In genomic region chr19:26612995-26613394, GRCm38 (mm10) we compare ENCODE assay signal across 12 mouse cellular contexts. TPM values are rescaled to one million over a fixed set of nuclear protein-coding genes. Genes with fewer than 3 reads are reported as not detected.
DNase-seq lines count a peak whose midpoint lies in the region; ATAC-seq and TF ChIP-seq lines count a peak whose summit lies in the region.
"Had no signal": no experiment of that assay in that cellular context is flagged by ENCODE, and none has a peak within 500 bp of the region (broad histone marks: within the 10 kb centered on the region; RNA-seq: fewer than 3 reads in every experiment).

No protein-coding gene starts in this region.

- H3K36me3 ChIP-seq in liver, embryonic 15.5 days (replicated peaks) = no peaks in the 10 kb centered on the region
- H3K36me3 ChIP-seq in hindbrain, embryonic 12.5 days = no peaks in the 10 kb centered on the region

- peak overlapping the region; percentile 42; the same call in 1 of the 2 replicates for H3K4me2 ChIP-seq in liver, embryonic 15.5 days
- no peak overlapping the region for H3K4me2 ChIP-seq in hindbrain, embryonic 12.5 days (replicated peaks)

- peak overlapping the region; percentile 82 for H3K27ac ChIP-seq in gastrocnemius, adult 2 months
- peak overlapping the region; percentile 48; the same call in 1 of the 2 replicates for H3K27ac ChIP-seq in liver, embryonic 15.5 days (replicated peaks)
- H3K27ac ChIP-seq in hindbrain, embryonic 12.5 days = no peak overlapping the region

- peak; percentile 85 for ATAC-seq in liver, embryonic 15.5 days (ENCODE audit: insufficient read depth)
- ATAC-seq in hindbrain, embryonic 12.5 days (ENCODE audit: low FRiP score) = no peak
- ATAC-seq: Patski had no signal

- peaks cover 34% of the 10 kb centered on the region for H3K4me1 ChIP-seq in liver, embryonic 15.5 days (replicated peaks)
- H3K4me1 ChIP-seq in hindbrain, embryonic 12.5 days = peaks cover 9% of the 10 kb centered on the region

- intact Hi-C loops in gastrocnemius, adult 2 months (cut with DNase I) = no loop called here

- peak overlapping the region; percentile 1; the same call in 1 of the 2 replicates for H3K4me3 ChIP-seq in gastrocnemius, adult 2 months
- no peak overlapping the region for H3K4me3 ChIP-seq in liver, embryonic 15.5 days (replicated peaks)
- H3K4me3 ChIP-seq in hindbrain, embryonic 12.5 days = no peak overlapping the region
- H3K4me3 ChIP-seq: erythroblast, embryonic 14.5 days had no signal

- H3K9me3 ChIP-seq in liver, embryonic 15.5 days (replicated peaks) = no peaks in the 10 kb centered on the region
- H3K9me3 ChIP-seq in hindbrain, embryonic 12.5 days (replicated peaks) = no peaks in the 10 kb centered on the region

- H3K9ac ChIP-seq in liver, embryonic 15.5 days = no peak overlapping the region
- H3K9ac ChIP-seq in hindbrain, embryonic 12.5 days = no peak overlapping the region

- WGBS in liver, embryonic 15.5 days (ENCODE audit: insufficient replicate concordance) = 9% methylated on average over 4 of the region's 4 CpGs
- 65% methylated on average over 4 of the region's 4 CpGs for WGBS in hindbrain, embryonic 12.5 days

- TF ChIP-seq CTCF in gastrocnemius, adult 2 months (IDR thresholded peaks at IDR 0.05) = no peak

- no peak for DNase-seq in gastrocnemius, adult 2 months
- DNase-seq in gastrocnemius, adult 8-10 months (ENCODE audit: low spot score in 2 of 2) = no peak
- DNase-seq in spleen, adult 12 weeks (ENCODE audit: low spot score) = peak; percentile 7
- no peak for DNase-seq in spleen, adult 18-20 months
- DNase-seq in testis, postnatal 14 days (ENCODE audit: low spot score) = peak; percentile 56
- no peak for DNase-seq in urinary bladder, postnatal 4 days (ENCODE audit: low spot score in 2 of 2)
- DNase-seq: B cell, adult 2 months; thymus, adult 18-20 months had no signal

- H3K27me3 ChIP-seq in liver, embryonic 15.5 days = peaks cover 10% of the 10 kb centered on the region
- peaks cover 34% of the 10 kb centered on the region for H3K27me3 ChIP-seq in hindbrain, embryonic 12.5 days
- H3K27me3 ChIP-seq: Patski had no signal

RNA-seq across cellular contexts. Expression of gene Smarca2, which starts 8.1 kb away (rescaled TPM):
- total RNA-seq in gastrocnemius, adult 2 months (2021) = 10 to 100 TPM; 42.9 to 59.8 TPM
- 10 to 100 TPM; 46.8 to 65.7 (median 58.7) TPM for total RNA-seq in gastrocnemius, adult 8-10 months (2022)
- polyA plus RNA-seq in liver, embryonic 15.5 days (2015; fragmentation: Nextera tagmentation; extraction: Ambion mirVana) = 3.7 and 5.1 TPM in 2 replicates
- 60.9 and 65.5 TPM in 2 replicates for polyA plus RNA-seq in hindbrain, embryonic 12.5 days (2016; fragmentation: Nextera tagmentation; extraction: Ambion mirVana)

Comparison
In these comparisons a context has a peak if more than half of its experiments do, and no peak if none do; other contexts are left out.
1. DNase-seq: peak in spleen, adult 12 weeks (single experiment) and testis, postnatal 14 days (single experiment); none in gastrocnemius, adult 2 months (single experiment), gastrocnemius, adult 8-10 months (0 of 2), spleen, adult 18-20 months (0 of 2) and urinary bladder, postnatal 4 days (0 of 2).